Mouse (Mus musculus) left cerebral cortex, postnatal 25 days (tissue): ENCODE results near the gene Dhh. TPM values are rescaled to one million over a fixed set of nuclear protein-coding genes. Genes with fewer than 3 reads are reported as not detected.
"Not testable (repeated sequence)": the region's sequence is repeated elsewhere in the genome, so short reads cannot be mapped to it uniquely, and the experiment has no call there.

Source experiments
- DNase-seq, 2 experiments: peaks; one replicate each; pipeline ENCODE4 v3.0.0; 2022; ENCODE audit warnings: low spot score in 2 of 2, mixed read lengths in 1 of 2
- intact Hi-C: fragments of 180-260 bp; cut with DNase I; formaldehyde crosslinking; loops from one replicate; pipeline ENCODE4 v1.15.1; 2025
- total RNA-seq, 2 experiments: library from RNA; stranded (reverse); gene quantifications; 2 replicates each; pipeline ENCODE4 v1.2.3; 2021

Gene Dhh
- under 1 TPM; 0.37 to 0.41 TPM for total RNA-seq

- DNase-seq, result no peak
- intact Hi-C loops, result no loop called here
Observed at GRCm38 (mm10) chr15:98897928-98898800, at the start of gene Dhh. Gene Dhh (minus strand): TSS chr15:98898540.

DNA sequence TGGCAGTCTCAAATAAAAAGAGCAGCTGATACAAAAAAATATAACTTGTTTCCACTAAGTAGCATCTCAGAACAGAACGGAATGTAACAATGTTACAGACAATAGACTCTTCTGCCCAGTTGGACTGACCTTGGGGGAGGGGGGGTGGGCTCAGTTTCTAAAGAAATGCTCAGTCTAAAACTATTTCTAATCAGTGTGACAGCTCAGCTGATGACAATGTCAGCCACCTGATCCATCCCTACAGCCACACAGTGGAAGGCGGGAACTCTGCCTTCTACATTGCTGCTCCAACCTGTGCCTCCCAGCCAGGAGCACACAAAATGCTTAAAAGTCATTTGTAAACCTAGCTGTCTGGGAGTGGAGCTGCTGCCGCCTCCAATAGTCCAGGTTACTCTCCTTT, 49.5 kb upstream of the Dhh start:
- intact Hi-C loops, result no loop called here
- no peak for DNase-seq

DNA sequence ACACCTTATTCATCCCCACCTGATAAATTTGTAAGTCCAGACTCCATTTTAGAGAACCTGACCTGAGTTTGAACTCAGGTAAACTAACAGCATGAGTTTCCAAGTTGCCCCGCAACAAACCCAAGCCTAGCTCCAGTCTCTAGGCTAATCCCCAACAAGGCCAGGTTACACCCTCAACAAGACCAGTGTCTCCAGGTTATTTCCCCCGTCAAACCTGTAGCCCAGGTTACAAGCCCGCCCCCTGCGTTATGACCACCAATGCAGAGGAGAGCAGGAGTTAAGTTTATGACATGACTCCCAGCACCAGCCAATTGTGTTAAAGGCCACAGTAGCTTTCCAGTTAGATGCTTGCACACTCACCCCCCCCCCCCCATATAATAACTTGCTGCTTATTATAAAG, 44.8 kb upstream of the Dhh start:
- no peak for DNase-seq
- intact Hi-C loops, result no loop called here

- intact Hi-C loops, result no loop called here
- DNase-seq, result no peak
Observed at GRCm38 (mm10) chr15:98942081-98942480, 43.7 kb upstream of the Dhh start.

GRCm38 (mm10) chr15:98941539-98941938, 43.2 kb upstream of the Dhh start:
- no peak for DNase-seq
- intact Hi-C loops, result no loop called here

- DNase-seq, result peak in 1 of 2 experiments; percentile 43
- intact Hi-C loops, result no loop called here
Observed at GRCm38 (mm10) chr15:98940816-98941215, 42.5 kb upstream of the Dhh start.

- peak; percentile 95 to 96 for DNase-seq
- intact Hi-C loops, result loop anchor here (1.0 to 2.0 kb wide), 3 partner anchors 19 to 59 kb away; partner anchors contain the start of genes Gm49450 and Tuba1a
Observed at GRCm38 (mm10) chr15:98934217-98934839, 36.0 kb upstream of the Dhh start, which contains the start of gene Tuba1b. Gene Tuba1b (minus strand): TSS chr15:98934565.

DNA sequence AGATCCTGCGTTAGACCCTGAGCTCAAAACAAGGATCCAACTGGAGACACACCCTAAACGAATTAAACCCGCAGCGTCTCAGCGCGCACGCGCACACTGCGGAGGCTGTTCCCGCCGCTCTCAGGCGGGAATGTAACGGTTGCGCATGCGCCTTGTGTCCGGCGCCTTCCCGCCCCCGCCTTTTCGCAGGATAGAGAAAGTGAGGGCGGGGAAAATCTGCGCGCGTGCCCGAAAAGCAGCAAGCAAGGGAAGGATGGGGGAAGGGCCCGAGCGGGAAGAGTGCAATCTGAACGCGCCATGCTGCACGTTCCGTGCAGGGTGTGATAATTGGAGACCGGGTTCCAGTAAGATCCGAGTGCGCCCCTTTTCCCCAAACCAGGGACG, 35.5 kb upstream of the Dhh start:
- peak; percentile 97 to 98 for DNase-seq

GRCm38 (mm10) chr15:98933004-98933671, 34.8 kb upstream of the Dhh start:
- intact Hi-C loops, DNase-seq: not testable (repeated sequence)

More for the DNA sequence above, 35.5 kb upstream of the Dhh start:
- intact Hi-C loops, result loop anchor here (1.0 to 2.0 kb wide), 3 partner anchors 19 to 59 kb away; partner anchors contain the start of genes Gm49450 and Tuba1a

GRCm38 (mm10) chr15:98930998-98931397, 32.7 kb upstream of the Dhh start:
- intact Hi-C loops, result no loop called here

DNA sequence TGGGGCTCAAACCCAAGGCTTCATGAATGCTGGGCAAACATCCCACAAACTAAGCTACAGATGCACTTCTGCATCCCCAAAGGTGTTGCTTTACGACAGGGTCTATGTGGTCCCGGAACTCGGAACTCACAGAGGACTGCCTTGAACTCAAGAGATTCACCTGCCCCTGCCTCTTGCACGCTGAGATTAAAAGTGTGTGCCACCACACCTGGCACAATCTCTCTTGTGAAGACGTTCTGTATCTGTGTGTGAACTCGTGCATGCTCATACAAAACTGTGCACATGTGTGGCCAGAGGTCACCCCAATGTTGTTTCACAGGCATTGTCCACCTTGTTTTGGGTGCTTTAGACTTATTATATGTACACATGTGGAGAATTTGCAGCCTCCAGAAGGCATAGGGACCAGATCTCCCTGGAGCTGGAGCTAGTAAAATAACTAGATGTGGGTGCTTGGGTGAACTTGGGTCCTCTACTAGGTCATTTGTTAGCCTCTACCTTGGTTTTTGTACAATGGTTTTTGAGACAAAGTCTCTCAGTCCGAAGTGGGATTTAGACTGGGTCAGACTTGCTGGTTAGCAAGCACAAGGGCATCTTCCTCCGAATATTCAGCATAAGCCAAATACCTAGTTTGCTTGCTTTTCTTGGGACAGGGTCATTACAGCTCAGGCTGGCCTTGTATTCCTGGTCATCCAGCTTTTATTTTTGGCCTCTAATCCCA, 31.8 kb upstream of the Dhh start:
- intact Hi-C loops, result no loop called here

More at GRCm38 (mm10) chr15:98930998-98931397, 32.7 kb upstream of the Dhh start:
- DNase-seq, result no peak

DNA sequence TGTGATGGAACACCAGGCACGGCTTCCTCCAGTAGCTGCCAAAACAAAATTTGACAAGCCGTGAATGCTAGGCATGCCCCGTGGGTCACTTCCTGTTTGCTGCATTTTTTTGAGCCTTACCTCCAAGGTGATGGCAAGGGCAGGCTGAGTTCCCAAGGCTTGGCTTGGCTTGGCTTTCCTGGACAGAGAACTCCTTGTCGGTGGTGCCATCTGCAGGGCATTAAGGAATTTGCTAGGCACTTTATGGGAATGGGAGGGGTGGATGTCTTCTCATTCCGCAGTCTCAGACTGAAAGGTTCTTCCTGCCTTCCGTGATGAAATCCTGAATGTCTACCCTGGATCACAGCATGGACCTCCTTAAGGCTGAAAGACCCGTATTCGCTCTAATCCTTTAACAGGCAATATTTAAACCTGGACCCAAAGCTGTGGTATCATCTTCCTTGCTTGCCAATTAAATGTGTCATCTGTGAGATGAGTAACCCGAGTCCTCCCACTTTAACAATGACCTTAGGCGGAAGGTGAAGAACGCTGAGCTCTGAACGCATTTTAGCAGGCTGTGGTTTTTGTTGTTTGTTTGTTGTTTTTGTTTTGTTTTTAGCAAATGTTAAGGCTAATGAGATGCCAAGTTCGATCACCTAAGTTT, 30.4 kb upstream of the Dhh start:
- intact Hi-C loops, result loop anchor here (2.0 kb wide), 1 partner anchor 36 kb away; no protein-coding TSS in a partner anchor

More for the DNA sequence above, 31.8 kb upstream of the Dhh start:
- no peak for DNase-seq

DNA sequence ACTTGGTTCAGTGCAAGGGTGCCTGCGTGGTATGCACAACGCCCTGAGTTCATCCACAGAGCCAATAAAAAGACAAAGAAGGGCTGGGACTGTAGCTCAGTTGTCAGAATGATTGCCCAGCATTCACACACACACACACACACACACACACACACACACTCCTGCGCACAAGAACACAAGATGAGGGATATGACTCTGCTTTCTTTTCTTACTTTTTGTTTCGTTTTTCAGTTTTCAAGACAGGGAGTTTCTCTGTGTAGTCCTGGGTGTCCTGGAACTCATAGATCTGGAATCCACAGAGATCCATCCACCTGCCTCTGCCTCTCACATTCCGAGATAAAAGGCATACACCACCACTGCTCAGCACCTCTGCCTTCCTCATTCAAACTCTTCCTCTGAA, 29.2 kb upstream of the Dhh start:
- intact Hi-C loops, result loop anchor here (1.0 kb wide), 1 partner anchor 50 kb away; no protein-coding TSS in a partner anchor
- DNase-seq, result no peak

More for the DNA sequence above, 30.4 kb upstream of the Dhh start:
- peak; percentile 73 to 79 for DNase-seq

DNA sequence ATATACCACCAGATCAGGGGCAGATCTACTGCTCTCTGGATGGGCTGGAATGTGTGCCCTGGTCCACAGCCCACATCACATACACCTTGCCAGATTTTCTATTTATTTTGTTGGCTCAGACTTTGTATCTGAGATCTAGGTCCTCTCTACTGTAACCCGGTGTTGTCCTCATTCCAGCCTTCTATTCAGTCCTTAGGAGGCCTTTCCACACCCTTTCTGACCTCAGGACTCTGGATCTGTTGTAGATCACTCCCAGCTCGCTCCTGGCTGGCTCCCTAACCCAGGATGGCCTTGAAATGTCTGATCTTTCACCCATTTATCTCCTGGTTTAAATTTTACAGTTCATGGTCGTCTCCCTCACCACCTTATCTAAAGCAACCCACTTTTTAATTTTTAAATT, 26.3 kb upstream of the Dhh start:
- DNase-seq, result no peak

GRCm38 (mm10) chr15:98923031-98923537, 24.7 kb upstream of the Dhh start:
- no peak for DNase-seq
- intact Hi-C loops, result no loop called here

More for the DNA sequence above, 26.3 kb upstream of the Dhh start:
- intact Hi-C loops, result no loop called here

DNA sequence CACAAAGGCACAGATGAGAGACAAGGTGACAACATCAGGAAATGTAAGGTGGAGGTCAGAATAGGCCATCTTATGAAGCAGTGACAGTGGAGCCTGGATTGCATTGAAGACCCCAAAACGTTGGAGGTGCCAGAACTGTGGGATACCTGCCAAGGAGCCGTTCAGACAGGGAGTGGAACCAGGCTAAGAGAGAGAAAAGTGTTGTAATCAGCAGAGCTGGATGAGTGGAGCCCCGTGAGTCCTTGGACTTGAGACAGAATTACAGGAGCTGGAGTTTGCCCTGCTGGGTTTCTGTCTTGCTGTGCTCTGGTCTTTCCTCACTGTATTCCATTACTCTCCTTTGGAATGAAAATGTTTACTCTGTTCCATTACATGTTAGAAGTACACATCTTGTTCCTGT, 24.2 kb upstream of the Dhh start:
- DNase-seq, result no peak
- intact Hi-C loops, result no loop called here

- intact Hi-C loops, result no loop called here
- DNase-seq, result no peak
Observed at GRCm38 (mm10) chr15:98921510-98921909, 23.2 kb upstream of the Dhh start.

- intact Hi-C loops, result loop anchor here (2.0 kb wide), 1 partner anchor 38 kb away; no protein-coding TSS in a partner anchor
- not testable (repeated sequence) for DNase-seq
Observed at GRCm38 (mm10) chr15:98918499-98918895, 20.2 kb upstream of the Dhh start.
